Mouse (Mus musculus) olfactory bulb, adult 2 months (tissue): ENCODE results near the gene Deaf1.

Experiments used
- CTCF ChIP-seq: fragments of 200-500 bp; IDR thresholded peaks from 2 replicates; pipeline ENCODE4 v1.5.1; 2012; ENCODE audit warnings: low read depth, mild to moderate bottlenecking, low read length, moderate library complexity; ENCODE audit not compliant: insufficient read depth
- POLR2A ChIP-seq: fragments of 200-500 bp; IDR thresholded peaks from 2 replicates; pipeline ENCODE4 v1.6.1; 2012; ENCODE audit warnings: mild to moderate bottlenecking, low read depth, low read length, moderate library complexity; ENCODE audit not compliant: insufficient read depth

DNA sequence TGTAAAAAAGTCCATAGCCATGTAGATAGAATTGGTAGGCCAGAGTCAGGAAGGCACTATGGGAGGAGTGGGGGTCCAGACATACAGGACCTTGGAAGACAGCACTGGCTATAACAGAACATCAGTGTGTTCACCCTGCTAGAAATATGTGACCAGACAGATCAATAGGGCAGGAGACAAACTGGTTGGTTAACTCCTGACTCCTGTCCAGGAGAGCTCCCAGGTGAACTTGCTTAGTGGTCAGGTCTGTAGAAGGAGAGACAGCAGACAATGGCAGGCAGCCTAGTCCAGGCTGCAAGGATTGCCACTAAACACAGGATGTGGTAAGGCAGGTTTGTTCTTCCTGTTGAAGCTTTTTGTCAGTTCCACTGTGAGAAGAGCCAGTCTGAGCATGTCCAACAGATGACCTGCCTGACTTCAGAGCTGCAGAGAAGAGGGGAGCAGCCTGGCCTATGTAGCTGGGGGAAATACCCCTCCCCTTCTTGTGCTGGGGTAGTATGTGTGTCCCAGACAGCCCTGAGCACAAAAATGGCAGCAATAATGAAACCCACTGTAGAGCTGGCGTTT is 24.7 kb downstream of the Deaf1 start:
- TF ChIP-seq POLR2A: no peak
- TF ChIP-seq CTCF: no peak
